Mouse (Mus musculus) stomach, postnatal 0 days (tissue): ENCODE measurements around the gene Sned1.

Experiments
- CTCF ChIP-seq: IDR thresholded peaks from 2 replicates; pipeline ENCODE4 v1.5.1; 2016; ENCODE audit warnings: antibody characterized with exemption, low read depth, mild to moderate bottlenecking, moderate library complexity
- EP300 ChIP-seq: optimal IDR thresholded peaks from 2 replicates; pipeline ENCODE3; 2016; ENCODE audit warnings: antibody characterized with exemption

DNA sequence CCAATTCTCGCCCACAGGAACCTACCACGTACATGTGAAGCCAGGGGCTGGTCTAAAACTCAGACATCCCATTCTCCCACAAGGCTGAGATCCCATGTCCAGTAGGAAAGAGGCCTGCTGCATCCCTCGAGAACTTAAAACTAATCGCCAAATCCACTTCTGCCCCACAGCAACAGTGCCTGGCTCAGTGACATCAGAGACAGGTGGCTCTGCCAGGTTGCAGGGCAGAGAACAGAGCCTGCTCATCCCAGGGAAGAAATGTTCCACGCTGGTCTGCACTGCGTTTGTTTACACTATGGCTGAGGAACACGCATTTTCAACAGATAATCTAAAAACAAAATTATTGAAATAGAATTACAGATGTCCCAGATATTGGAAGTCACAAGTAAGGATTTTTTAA, 41.4 kb downstream of the Sned1 start:
- no peak for TF ChIP-seq CTCF
- no peak for TF ChIP-seq EP300
